ENCODE assay signal across 8 mouse cellular contexts in the genomic region with DNA sequence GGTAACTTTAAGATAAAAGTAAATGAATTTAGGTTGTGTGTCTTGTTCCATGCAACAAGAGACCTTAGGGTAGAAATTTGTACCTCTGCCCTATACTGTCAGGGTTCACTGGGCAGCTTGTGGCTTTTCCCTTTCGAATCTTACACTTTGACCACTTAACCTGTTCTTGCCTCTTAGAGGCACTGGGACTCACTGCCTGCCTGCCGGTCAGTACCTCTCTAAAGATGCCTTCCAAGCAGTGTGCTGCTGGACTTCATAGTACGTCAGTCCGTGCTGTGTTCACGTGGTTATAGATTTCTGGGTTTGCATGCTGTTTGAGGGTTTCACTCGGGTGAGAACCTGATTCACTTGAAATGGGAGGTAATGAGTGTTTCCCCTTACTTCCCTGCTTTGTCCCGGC. TPM values are rescaled to one million over a fixed set of nuclear protein-coding genes. Genes with fewer than 3 reads are reported as not detected.
DNase-seq lines count a peak whose midpoint lies in the region; ATAC-seq and TF ChIP-seq lines count a peak whose summit lies in the region.

No protein-coding gene starts in this region.

- H3K27ac ChIP-seq in brown adipose tissue, adult 24 weeks (replicated peaks; ENCODE audit: low read depth, low read length), result peak overlapping the region; percentile 85
- H3K27ac ChIP-seq in hindbrain, postnatal 0 days, result peak overlapping the region; percentile 95
- no peak overlapping the region for H3K27ac ChIP-seq in liver, embryonic 15.5 days (replicated peaks)
- peak overlapping the region; percentile 88 for H3K27ac ChIP-seq in stomach, postnatal 0 days (replicated peaks)

- H3K9ac ChIP-seq in hindbrain, postnatal 0 days (replicated peaks; ENCODE audit: low read length), result peak overlapping the region; percentile 64
- no peak overlapping the region for H3K9ac ChIP-seq in liver, embryonic 15.5 days
- H3K9ac ChIP-seq in stomach, postnatal 0 days (ENCODE audit: low read length), result peak overlapping the region; percentile 45

- H3K36me3 ChIP-seq in hindbrain, postnatal 0 days (ENCODE audit: insufficient read depth, low read length), result no peaks in the 10 kb centered on the region
- no peaks in the 10 kb centered on the region for H3K36me3 ChIP-seq in liver, embryonic 15.5 days (replicated peaks)
- no peaks in the 10 kb centered on the region for H3K36me3 ChIP-seq in stomach, postnatal 0 days (ENCODE audit: control insufficient read depth, insufficient read depth, low read length)

- no peaks in the 10 kb centered on the region for H3K9me3 ChIP-seq in hindbrain, postnatal 0 days (ENCODE audit: low read length)
- H3K9me3 ChIP-seq in liver, embryonic 15.5 days (replicated peaks), result no peaks in the 10 kb centered on the region
- H3K9me3 ChIP-seq in stomach, postnatal 0 days (ENCODE audit: control insufficient read depth, low read length), result no peaks in the 10 kb centered on the region

- no peak for TF ChIP-seq EP300 in stomach, postnatal 0 days (optimal IDR thresholded peaks at IDR 0.05)

- H3K4me1 ChIP-seq in brown adipose tissue, adult 24 weeks (ENCODE audit: control insufficient read depth, insufficient read depth, insufficient read length, low read length), result peaks cover 23% of the 10 kb centered on the region
- peaks cover 26% of the 10 kb centered on the region for H3K4me1 ChIP-seq in hindbrain, postnatal 0 days (ENCODE audit: insufficient read depth, low read length)
- peaks cover 17% of the 10 kb centered on the region for H3K4me1 ChIP-seq in liver, embryonic 15.5 days (replicated peaks)
- peaks cover 9% of the 10 kb centered on the region; the same call in 1 of the 2 replicates for H3K4me1 ChIP-seq in stomach, postnatal 0 days (replicated peaks; ENCODE audit: control insufficient read depth, insufficient read depth)

- peak; percentile 33 for ATAC-seq in hindbrain, postnatal 0 days
- no peak for ATAC-seq in liver, embryonic 15.5 days (ENCODE audit: insufficient read depth)
- peak; percentile 38; the same call in 1 of the 2 replicates for ATAC-seq in stomach, postnatal 0 days (ENCODE audit: low FRiP score, low TSS enrichment)

- H3K4me2 ChIP-seq in hindbrain, postnatal 0 days (ENCODE audit: low read depth, low read length), result peak overlapping the region; percentile 58
- peak overlapping the region; percentile 67 for H3K4me2 ChIP-seq in liver, embryonic 15.5 days
- peak overlapping the region; percentile 50 for H3K4me2 ChIP-seq in stomach, postnatal 0 days (replicated peaks; ENCODE audit: low read depth)

- WGBS in hindbrain, postnatal 0 days, result 4% methylated on average over 7 of the region's 7 CpGs
- WGBS in liver, embryonic 15.5 days (ENCODE audit: insufficient replicate concordance), result 13% methylated on average over 7 of the region's 7 CpGs
- WGBS in stomach, postnatal 0 days, result 11% methylated on average over 7 of the region's 7 CpGs

- peak; percentile 37 to 45 for DNase-seq in cerebellum, postnatal 25 days
- DNase-seq in cerebellum, adult 8-10 months, result no peak
- DNase-seq in hindbrain, postnatal 0 days (ENCODE audit: low spot score), result no peak
- DNase-seq in stomach, postnatal 0 days (ENCODE audit: low spot score), result peak; percentile 22
- no peak for DNase-seq in adrenal gland, adult 8-10 months
- DNase-seq in ovary, postnatal 14 days (ENCODE audit: low spot score), result no peak

- no peaks in the 10 kb centered on the region for H3K27me3 ChIP-seq in hindbrain, postnatal 0 days (ENCODE audit: insufficient read depth, low read length)
- H3K27me3 ChIP-seq in liver, embryonic 15.5 days, result no peaks in the 10 kb centered on the region
- H3K27me3 ChIP-seq in stomach, postnatal 0 days (ENCODE audit: control insufficient read depth, insufficient read depth, low read length), result no peaks in the 10 kb centered on the region

- no peak for TF ChIP-seq CTCF in hindbrain, postnatal 0 days (IDR thresholded peaks at IDR 0.05; ENCODE audit: low read depth)
- no peak for TF ChIP-seq CTCF in stomach, postnatal 0 days (IDR thresholded peaks at IDR 0.05; ENCODE audit: low read depth)

- peak overlapping the region; percentile 68 for H3K4me3 ChIP-seq in brown adipose tissue, adult 24 weeks (ENCODE audit: insufficient read depth, low read depth, low read length)
- peak overlapping the region; percentile 60 for H3K4me3 ChIP-seq in hindbrain, postnatal 0 days (ENCODE audit: low read length)
- peak overlapping the region; percentile 47 for H3K4me3 ChIP-seq in liver, embryonic 15.5 days (replicated peaks)
- H3K4me3 ChIP-seq in stomach, postnatal 0 days (ENCODE audit: low read depth, low read length), result peak overlapping the region; percentile 44

RNA-seq across cellular contexts. Expression of a gene that starts 22.7 kb away (rescaled TPM):
- 29.9 and 41.0 TPM in 2 replicates for polyA plus RNA-seq in brown adipose tissue, adult 24 weeks (2012; ENCODE audit: insufficient read depth, insufficient read length, missing spikeins)
- total RNA-seq in hindbrain, postnatal 0 days (2014; rRNA removed), result 28.6 and 37.4 TPM in 2 replicates
- 18.6 and 19.3 TPM in 2 replicates for polyA plus RNA-seq in hindbrain, postnatal 0 days (2015; fragmentation: Nextera tagmentation; extraction: Ambion mirVana)
- 1.9 and 2.1 TPM in 2 replicates for polyA plus RNA-seq in liver, embryonic 15.5 days (2015; fragmentation: Nextera tagmentation; extraction: Ambion mirVana)
- polyA plus RNA-seq in stomach, postnatal 0 days (2015; fragmentation: Nextera tagmentation; extraction: Ambion mirVana), result 10.7 and 13.1 TPM in 2 replicates
- total RNA-seq in adrenal gland, adult 8-10 months (2022), result 100 to 1,000 TPM in 2 of 4 experiments, 10 to 100 TPM in 2; 90.3 to 132 (median 108) TPM

Comparison
In these comparisons a context has a peak if more than half of its experiments do, and no peak if none do; other contexts are left out.
1. DNase-seq: peak in cerebellum, postnatal 25 days (2 of 2) and stomach, postnatal 0 days (single experiment); none in cerebellum, adult 8-10 months (single experiment), hindbrain, postnatal 0 days (single experiment), adrenal gland, adult 8-10 months (single experiment) and ovary, postnatal 14 days (single experiment).
2. Peak in every context shown above with its lines, with median percentiles within 50 percentile points of each other: H3K4me3 ChIP-seq and H3K4me2 ChIP-seq.